Mouse (Mus musculus): Measurements from ENCODE around the gene Rsad2.
"Not testable (repeated sequence)": the region's sequence is repeated elsewhere in the genome, so short reads cannot be mapped to it uniquely, and the experiment has no call there.

The Rsad2 gene

DNA sequence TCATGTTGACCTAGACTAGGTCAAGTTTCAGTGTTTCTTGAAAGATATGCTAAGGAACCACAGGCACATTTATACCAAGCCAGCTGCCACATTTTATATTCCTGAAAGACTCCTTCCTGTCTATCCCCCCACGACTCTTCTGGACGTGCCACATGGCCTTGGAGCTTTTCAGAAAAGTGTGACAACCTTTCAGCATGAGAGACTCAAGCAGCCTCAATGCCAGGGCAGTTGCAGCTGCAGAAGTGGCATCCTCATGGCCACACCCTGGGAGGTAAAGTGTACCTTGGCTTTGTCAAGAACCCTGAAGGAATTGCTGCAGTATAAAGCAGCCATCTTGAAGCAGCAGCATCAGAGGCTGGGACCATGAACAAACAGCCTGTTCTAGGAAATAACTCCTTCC is 11.7 kb downstream of the Rsad2 start:
- DNase-seq, result no peak

DNA sequence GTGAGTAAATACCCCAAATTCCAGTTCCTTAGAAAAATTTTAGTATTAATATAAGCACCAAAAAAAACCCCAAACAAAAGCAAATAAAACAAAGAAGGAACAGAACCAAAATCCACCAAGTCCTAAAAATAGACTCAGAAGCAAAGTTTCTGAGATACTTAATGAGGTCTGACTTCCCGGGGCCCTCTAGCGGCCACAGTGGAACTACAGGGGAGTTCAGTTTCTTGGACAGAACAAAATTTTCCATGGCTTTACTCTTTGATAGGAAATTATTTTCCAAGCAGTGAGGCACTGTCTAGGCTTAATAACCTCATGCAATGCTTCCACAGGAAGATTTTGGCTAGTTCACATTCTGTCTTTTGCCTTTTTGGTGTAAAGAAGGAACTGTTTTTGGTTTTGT is 12.2 kb downstream of the Rsad2 start:
- DNase-seq, result peak; percentile 88

DNA sequence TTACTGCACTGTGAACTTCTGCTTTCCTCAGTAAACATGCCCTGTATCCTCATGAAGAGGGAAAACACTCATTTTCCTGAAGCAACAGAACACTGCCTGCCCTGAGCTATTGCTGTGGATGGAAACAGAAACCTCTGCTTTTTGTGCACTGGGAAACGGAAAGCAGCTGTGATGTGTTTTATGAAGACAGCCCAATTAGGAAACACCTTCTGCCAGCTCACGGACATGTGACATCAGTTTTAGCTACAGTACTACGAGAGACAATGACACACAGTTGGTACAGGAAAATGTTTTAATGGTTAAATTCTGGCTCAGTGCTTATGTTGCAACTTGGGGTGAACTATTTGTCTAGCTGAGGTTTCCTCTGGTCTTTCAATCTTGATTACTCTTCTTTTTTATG is 16.9 kb downstream of the Rsad2 start:
- DNase-seq, result peak; percentile 54

DNA sequence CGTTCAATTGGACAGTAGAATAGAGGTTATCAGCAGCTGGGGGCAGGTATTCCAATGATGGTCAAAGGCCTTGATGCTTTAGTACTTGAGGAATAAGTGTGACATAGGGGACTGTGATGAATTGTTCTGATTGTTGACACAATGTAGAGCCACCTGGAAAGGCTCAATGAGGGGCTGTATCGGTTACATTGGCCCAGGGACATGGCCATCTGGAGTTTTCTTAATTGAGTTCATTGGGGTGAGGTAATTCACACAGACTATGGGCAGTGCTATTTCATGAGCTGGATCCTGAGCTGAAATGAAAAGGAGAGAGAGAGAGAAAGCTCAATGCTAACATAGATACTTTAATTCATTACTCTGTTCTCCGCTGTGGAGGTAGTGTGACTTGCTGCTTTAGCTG is 18.3 kb downstream of the Rsad2 start:
- DNase-seq, result no peak

DNA sequence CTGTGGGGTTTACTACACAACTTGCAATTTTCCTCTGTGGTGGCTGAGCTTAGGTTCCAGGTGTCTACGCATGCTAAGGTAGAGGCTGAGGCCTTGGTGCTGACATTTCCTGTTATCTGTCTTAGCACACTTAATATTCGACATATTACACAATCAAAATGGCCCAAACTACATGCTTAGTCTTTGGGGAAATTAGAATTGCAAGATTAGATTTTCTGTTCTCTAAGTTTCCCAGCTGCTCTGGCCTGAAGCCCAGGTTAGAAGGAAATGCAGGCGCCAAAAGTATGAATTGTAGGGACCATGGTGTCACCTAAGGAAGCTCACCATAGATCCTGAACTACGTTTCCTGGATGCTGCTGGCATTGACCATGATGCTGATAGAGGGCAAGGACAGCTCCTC is 19.9 kb downstream of the Rsad2 start:
- peak; percentile 60 for DNase-seq

DNA sequence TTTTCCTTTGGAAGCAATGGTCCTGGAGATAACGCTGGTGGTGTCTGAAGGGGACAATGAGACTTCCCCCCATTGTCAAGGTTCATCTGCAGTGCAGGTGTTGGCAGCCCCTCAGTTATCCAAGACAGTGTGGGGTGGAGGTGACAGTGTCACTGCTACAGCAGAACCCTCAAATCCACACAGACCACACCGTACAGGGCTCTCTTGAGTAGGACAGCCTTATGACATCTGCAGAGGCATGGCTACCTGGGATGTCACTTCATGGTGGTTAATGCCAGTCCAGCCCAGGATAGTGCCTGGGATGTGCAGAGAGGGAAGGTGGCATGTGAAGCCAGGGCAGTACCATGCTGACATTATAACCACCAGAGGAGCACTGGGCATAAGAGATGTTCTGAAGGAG is 27.5 kb downstream of the Rsad2 start:
- not testable (repeated sequence) for DNase-seq

DNA sequence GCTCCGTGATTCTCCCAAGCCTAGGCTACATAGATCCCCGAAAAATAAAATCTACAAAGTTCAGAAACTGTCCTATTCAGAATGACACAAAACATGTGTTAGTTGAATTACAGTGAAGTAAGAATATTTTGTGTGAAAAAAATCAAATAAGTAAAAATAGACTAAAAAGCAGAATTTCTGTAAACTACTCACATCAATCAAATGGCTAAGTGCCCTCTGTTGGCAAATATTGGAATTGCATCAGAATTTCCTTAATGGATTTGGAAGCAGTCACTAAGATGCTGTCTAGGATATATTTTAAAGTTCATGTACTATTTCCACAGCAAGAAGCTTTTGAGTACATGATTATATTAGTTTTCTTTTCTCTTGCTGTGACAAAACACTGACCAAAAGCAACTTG is 31.4 kb downstream of the Rsad2 start:
- peak; percentile 45 for DNase-seq

DNA sequence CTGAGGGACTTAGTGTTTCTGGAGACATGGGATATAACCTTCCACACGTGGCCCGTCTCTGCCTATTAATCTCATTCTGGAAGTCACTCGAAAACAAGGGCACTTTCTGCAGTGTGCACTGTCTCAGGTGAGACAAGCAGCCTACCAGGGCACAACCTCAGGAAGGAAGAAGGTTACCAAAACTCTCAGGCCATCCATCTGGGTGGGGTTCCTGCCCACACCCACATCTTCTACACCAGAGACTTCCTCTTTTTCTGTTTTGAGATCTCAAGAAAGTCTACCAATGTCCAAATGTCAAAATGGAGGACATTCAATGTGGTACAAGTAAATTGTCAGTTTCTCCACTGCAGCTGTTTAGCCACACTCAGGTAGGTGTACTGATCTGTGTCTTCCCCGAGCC is 37.9 kb downstream of the Rsad2 start:
- DNase-seq, result no peak

DNA sequence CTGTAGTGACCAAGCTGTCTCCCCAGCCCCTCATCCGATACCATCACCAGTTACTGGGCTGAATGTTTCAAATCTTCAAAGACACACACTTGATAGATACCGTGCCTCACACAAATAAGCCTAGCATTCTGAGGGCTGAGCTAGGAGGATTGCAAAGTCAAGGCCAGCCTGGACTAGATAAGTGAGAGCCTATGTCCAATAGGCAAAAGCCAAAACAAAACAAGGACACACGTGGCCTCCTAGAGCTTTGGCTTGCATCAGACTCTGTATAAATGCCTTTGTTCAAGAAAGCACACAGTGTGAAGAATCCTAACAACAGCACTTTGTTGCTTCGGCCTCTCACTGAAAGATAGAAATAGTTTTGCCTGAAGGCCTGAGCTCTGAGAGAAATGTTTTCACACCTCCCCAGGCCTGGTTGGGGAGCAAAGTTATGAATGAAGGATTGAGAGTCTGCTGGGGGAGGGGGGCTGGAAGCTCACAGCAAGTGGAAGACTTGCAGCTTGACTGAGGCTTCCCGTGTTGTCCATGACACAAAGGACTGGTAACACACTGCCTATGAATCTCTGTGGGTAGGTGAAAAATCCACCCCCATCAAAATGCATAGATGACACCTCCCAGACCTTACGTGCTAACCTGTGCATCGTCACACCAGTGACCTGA is 39.5 kb downstream of the Rsad2 start:
- no peak for DNase-seq

DNA sequence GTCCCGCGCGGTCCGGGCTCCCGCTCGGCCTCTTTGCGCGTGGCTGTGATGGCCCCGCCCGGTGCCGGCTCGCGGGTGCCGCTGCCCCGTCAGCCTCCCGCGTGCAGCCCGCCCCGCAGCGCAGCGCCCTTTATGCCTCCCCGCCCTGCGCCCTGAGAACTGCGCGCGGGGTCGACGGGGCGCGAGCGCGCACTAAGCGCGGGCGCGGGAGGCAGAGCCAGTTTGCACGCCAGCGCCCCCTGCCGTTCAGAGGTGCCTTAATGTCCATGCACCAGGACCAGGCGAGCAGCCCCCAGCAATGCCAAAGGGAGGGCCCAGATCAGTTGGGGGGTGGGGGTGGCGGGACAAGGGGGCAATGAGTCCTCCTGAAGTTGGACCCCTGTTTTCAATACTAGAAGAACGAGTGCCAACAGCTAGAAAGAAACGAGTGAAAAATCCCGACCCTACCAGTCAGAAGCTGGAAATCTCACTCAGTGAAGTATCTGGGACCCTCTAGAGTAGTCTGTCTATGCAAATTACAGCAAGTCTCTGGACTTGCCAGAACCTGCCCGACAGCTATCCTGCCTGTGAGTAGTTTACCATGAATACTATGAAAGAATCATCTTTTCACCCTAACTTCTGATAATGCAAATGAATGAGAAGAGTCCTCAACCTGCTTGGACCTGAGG is 41.0 kb downstream of the Rsad2 start, which contains the start of gene Rnf144a:
TSS of gene Rnf144a (minus strand) at position 151 of the 668 bp plus-strand sequence.
- peak; percentile 92 for DNase-seq

DNA sequence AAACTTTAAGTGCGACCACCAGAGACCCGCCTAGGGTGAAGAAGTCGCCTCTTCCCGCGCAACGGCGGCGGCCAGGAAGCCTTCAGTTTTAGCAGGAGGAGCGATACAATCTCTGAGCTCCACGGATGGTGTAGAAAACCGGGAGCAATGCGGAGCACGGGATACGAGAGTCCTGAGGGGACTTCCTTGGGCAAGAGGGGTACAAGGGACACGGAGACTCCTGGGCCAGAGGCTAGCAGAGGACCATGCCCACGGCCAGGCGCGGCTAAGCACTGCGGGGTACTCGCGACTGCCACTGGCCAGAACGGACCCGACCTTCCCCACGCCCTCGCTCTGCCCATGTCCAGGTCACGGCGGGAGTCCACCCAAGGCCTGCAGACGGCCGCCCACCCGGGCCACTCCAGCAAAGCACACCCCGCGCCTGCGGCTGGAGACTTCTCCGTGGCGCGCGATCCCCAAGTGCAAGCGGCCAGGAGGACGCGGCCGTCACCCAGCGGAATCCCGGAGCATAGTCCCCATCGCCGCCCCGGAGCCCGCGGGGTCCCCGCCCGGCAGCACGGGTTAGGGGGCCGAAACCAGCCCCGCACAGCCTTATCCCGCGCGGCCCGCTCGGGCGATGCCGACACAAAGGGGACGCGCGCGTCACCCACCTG is 41.7 kb downstream of the Rsad2 start:
- DNase-seq, result no peak

DNA sequence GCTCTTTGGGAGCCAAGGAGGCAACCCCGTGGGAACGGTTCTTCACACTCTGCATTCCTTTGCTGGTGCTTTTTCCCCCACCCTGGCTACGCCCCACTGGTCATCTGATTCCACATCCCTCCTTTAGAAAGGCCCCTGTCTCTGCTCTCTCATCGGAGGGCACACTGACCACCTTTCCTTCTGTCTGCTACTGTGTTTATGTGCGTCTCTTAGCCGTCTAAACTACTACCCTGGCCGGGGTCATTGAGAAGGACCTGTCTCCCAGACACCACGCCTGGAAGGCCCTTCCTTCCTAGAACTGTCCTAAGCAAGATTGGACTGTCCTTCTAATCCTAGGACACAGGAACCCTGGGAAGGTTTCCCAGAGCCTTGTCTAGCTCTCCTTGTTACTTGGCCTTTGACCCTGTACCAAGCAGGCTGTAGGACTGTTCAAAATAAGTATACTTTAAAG is 42.3 kb downstream of the Rsad2 start:
- DNase-seq, result no peak

DNA sequence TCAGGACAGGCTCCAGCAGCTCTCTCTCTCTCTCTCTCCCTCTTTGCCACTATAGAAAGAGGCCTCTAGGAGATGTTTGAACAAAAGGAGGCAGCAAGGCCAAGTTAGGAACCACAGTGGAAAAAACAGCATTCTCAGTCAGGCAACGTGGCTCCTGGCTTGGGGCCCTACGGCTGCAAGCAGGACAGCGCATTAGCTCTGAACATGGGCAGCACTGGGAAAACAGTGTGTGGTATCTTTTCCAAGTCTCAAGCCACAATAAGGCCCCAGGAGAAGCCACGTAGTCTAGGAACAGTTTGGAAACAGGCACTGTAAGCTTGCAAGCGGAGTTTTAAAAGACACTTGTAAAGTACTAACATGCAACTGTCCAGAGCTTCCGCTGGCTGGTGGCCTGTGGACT is 43.5 kb downstream of the Rsad2 start:
- DNase-seq, result no peak

DNA sequence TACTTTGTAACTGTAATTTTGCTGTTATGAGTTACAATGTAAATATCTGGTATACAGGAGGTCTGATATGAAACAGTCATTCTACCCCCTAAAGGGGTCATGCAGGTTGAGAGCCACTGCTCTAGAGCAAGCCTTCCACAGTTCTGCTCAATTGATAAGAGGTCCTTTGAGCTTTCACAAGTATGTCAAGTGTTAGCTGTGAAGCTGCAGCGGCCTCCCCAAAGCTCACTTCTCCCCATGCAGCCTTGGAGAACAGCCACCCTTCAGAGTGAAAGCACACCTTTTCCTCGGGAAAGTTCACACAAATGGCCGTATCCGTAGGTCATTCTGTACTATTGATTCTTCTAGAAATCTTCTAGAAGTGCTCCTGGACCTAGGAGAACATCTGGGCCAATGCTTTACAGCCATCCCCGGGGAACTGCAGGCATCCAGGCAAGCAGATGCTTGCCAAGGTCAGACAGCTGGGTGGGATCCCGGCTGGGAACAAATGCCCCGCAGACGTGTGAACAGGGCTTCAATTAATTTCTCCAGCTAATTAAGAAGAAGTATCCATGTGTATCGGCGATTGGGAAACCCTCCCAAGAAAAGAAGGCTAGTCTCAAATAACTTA is 44.3 kb downstream of the Rsad2 start:
- no peak for DNase-seq

DNA sequence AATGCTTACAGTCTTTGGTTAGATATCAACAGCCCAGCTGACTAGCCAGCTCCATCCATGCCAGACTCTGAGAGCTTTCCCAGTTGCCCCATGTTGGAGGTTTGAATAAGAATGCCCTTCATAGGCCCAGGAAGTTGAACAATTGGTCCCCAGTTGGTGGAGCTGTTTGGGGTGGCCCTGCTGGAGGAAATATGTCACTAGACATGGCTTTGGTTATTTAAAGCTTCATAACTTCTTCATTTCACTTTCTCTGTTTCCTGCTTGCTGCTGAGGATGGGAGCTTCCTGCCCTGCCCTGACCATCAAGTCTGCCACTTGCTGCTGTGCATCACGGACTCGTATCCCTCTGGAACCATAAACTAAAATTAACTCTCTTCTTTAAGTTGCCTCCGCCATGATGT is 45.8 kb downstream of the Rsad2 start:
- no peak for DNase-seq

DNA sequence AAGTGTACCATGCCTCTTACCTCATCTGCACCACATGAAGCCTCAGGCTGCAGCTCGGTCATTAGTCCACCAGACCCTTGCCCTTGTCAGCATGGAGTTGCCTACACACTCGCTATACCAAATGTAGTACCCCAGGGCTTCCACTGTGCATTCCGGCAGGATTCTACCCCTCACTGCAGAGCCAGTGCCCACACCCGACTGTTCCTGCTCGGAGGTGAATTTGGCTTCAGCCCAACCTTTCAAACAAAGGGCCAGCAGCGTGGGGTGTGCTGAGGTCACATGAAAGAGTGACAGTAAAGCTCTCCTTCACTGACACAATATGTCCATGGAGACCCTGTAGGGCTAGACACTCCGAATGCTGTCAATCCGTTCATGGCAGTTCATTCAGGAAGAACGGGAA is 47.5 kb downstream of the Rsad2 start:
- no peak for DNase-seq

DNA sequence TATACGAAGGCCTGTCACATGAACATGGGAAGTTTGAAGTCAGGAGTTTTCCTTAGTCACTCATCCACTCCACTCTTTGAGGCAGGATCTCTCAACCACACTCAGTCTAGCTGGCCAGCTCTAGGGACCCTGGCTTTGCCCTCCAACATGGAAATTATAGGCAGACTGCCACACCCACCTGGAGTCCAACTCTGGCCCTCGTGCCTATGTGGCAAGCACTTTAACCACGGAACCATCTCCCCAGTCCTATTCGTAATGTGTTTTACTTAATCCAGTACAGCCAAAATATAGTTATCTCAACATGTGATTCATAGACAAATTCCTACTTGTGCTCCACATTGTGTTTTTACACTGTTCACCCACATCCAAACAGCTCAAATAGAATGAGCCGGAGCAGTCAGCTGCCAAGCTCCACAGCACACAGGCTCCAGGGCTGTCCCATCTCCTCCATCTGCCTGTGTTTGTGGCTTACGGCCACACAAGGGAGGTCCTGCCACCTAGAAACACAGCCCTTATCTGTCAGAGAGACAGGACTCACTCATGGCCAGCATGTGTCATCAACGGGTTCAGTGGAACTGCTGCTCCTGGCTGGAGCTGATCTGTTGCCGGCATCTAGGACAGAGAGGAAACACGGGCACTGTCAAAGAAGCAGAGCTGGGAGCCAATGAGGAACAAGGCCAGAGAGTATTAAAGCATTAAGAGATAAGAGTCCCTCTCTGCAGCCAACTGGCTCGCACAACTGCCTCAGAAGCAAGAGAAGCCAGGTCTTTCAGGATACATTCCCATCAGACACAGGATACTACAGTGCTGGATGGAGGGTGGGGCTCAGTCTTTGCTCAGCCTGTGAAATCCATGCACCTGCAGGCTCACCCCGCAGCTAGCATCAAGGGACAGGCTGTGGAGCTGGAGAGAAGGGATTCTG is 51.2 kb downstream of the Rsad2 start:
- DNase-seq, result no peak

DNA sequence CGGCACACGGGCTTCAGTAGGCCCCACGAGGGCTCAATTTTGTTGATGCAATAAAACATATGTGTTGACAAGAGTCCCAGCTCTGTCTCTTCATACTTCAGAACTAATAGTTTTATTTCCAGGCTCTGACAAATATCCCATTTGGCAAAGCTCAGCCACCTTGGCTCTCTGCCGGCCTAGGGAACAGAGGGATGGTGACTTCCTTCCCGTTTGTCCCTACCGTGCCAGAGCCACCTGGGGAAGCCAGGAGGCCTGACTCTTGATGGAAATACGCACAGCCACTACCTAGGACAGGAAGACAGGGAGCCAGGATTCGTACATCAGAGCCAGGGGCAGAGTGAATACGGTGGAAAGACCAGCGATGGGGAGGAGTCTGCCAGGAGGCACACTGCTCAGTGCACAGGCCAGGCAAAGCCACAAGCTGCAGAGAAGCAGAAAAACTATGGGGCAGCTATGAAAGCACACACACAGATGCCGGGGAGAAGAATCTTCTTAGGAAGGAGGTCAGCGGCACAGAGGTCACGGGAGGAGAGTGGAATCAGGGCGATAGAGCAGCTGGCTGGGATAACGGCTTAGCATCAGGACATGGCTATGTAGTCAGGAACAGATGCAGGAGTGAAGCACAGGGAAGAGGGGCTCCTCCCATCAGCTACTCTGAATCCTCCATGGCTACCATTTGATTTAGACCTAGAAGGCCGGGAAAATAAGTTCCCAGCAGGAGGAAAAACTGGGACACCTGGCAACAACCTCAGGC is 52.7 kb downstream of the Rsad2 start:
- peak; percentile 70 for DNase-seq

DNA sequence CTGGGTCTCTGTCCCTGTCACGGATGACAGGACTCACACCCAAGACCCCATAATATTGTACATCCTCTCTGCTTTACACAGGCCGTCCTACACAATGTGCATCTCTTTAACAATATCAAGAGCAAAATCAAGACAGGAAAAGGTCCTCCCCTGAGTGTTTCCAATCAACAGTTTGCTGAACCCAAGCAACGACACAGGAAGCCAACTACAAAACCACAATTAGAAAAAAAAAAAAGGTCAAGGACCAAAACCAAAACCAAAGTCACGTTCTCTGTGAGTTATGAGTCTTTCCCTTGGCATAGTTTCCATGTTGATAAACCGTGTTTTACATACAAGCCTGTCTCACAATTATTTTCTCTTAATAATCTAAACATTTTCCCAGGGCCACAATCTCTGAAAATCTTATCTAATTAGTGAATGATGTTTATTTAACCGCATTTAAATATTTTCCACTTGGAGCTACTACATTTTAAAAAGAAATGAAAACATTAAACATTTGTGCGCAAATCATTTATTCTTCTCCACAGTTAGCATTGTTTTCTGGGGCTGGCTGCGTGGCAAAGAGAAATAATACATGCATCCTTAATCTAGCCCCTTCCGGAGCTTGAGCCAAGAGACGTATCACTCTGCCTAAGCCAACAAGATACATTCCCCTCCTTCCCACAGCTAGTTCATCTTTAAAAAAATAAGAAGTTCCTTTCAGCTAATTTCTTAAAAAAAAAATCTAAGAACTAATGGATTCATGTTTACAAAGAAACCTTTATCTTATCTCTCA is 54.4 kb downstream of the Rsad2 start:
- DNase-seq, result peak; percentile 39

DNA sequence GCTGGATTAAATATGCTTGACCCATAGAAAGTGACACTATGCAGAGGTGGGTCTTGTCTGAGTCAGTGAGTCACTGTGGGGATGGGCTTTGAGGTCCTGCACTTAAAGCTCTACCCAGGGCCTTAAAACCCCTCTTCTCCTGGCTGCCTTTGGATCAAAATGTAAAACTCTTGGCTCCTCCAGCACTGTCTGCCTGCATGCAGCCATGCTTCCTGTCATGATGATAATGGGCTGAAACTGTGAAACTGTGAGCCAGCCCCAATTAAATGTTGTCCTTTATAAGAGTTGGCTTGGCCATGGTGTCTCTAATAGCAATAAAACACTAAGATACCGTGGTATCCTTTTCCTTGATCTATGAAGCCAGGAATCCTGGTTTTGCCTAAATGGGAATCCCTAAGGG is 55.0 kb downstream of the Rsad2 start:
- no peak for DNase-seq

DNA sequence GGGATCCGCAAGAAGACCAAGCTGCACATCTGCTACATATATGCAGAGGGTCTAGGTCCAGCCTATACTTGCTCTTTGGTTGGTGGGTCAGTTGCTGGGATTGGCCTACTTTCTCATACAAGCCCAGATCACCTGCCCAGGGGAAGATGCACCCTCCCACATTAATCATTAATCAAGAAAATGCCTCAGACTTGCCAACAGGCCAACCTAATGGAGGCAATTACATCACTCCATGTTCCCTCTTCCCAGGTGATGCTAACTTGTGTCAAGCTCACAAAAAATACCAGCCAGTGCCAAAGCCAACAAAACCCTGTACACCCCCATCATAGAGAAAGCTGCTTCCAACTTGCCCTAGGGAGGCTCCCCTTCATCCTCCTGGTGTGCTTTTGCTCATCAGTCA is 55.5 kb downstream of the Rsad2 start:
- no peak for DNase-seq

All from kidney, postnatal 14 days (tissue).